11 mouse cellular contexts compared by ENCODE assay signal in the genomic region with DNA sequence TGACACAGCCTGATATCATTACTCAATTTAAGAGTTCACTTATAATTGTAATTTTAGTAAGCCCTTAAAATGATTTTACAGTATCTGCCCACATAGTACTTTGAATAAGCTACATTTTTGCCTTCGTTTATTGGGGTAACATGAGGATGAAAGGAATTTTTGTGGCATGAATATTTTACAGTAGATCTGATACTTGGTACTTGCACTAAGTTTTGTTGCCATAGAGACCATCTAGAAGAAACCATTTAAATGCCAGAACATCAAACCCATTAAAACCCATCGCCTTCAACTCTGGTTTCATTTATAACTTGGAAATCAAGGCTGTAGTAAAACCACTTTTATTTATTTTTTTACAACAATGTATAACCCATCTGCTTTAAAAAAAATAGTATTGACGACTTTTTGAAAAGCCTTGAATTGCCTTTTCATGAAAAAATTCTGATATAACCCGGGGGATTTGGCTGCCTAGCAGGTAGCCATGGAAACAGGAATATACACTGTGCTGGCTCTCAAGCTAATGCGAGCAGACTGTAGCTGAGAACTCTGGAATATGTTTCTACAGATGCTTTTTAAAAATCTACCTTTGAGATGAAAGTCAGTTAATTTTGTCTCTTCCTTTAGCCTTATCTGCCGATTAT.
A peak's percentile ranks its signal among the peaks of the same experiment; 100 is the strongest.
DNase-seq lines count a peak whose midpoint lies in the region; ATAC-seq lines count a peak whose summit lies in the region.
"Had no signal": no experiment of that assay in that cellular context is flagged by ENCODE, and none has a peak within 500 bp of the region (broad histone marks: within the 10 kb centered on the region; RNA-seq: fewer than 3 reads in every experiment).

No protein-coding gene starts in this region.

- H3K4me3 ChIP-seq in embryonic facial prominence, embryonic 11.5 days (ENCODE audit: low read depth, low read length), result no peak overlapping the region
- no peak overlapping the region for H3K4me3 ChIP-seq in embryonic facial prominence, embryonic 10.5 days
- H3K4me3 ChIP-seq: kidney, embryonic 15.5 days had no signal

- no peak overlapping the region for H3K9ac ChIP-seq in embryonic facial prominence, embryonic 11.5 days (replicated peaks; ENCODE audit: low read length)
- H3K9ac ChIP-seq: kidney, embryonic 15.5 days had no signal

- 78% methylated on average over 6 of the region's 6 CpGs for WGBS in embryonic facial prominence, embryonic 11.5 days
- WGBS in embryonic facial prominence, embryonic 10.5 days, result 80% methylated on average over 6 of the region's 6 CpGs

- DNase-seq in embryonic facial prominence, embryonic 11.5 days (ENCODE audit: low spot score), result peak; percentile 26
- no peak for DNase-seq in embryonic facial prominence, embryonic 10.5 days (ENCODE audit: low spot score)
- DNase-seq in right cerebral cortex, adult 18-20 months, result peak; percentile 27
- DNase-seq in right cerebral cortex, postnatal 25 days, result no peak
- peak; percentile 40 to 68 for DNase-seq in left cerebral cortex, postnatal 14 days (ENCODE audit: low spot score in 2 of 2)
- DNase-seq in adrenal gland, postnatal 4 days (ENCODE audit: low spot score in 2 of 2), result no peak
- no peak for DNase-seq in gastrocnemius, adult 18-20 months (ENCODE audit: low spot score)
- DNase-seq: cerebellum, adult 11-12 months; thymus, postnatal 14 days had no signal

- H3K9me3 ChIP-seq in embryonic facial prominence, embryonic 11.5 days (replicated peaks; ENCODE audit: control insufficient read depth, low read length), result no peaks in the 10 kb centered on the region
- no peaks in the 10 kb centered on the region for H3K9me3 ChIP-seq in embryonic facial prominence, embryonic 10.5 days
- H3K9me3 ChIP-seq: kidney, embryonic 15.5 days had no signal

- H3K36me3 ChIP-seq in embryonic facial prominence, embryonic 11.5 days (replicated peaks; ENCODE audit: control insufficient read depth, insufficient read depth, low read depth, low read length), result no peaks in the 10 kb centered on the region
- H3K36me3 ChIP-seq in embryonic facial prominence, embryonic 10.5 days (replicated peaks), result no peaks in the 10 kb centered on the region
- H3K36me3 ChIP-seq: kidney, embryonic 15.5 days had no signal

- H3K4me1 ChIP-seq in embryonic facial prominence, embryonic 11.5 days (ENCODE audit: control insufficient read depth, insufficient read depth, low read length), result no peaks in the 10 kb centered on the region
- no peaks in the 10 kb centered on the region for H3K4me1 ChIP-seq in embryonic facial prominence, embryonic 10.5 days

- H3K4me2 ChIP-seq in embryonic facial prominence, embryonic 11.5 days (ENCODE audit: low read depth, low read length), result no peak overlapping the region
- H3K4me2 ChIP-seq: kidney, embryonic 15.5 days had no signal

- intact Hi-C loops in left cerebral cortex, postnatal 14 days (cut with DNase I), result no loop called here

- H3K27ac ChIP-seq in embryonic facial prominence, embryonic 11.5 days (replicated peaks; ENCODE audit: low read depth, low read length), result no peak overlapping the region
- H3K27ac ChIP-seq in embryonic facial prominence, embryonic 10.5 days (replicated peaks), result no peak overlapping the region
- H3K27ac ChIP-seq: kidney, embryonic 15.5 days had no signal

- H3K27me3 ChIP-seq in embryonic facial prominence, embryonic 11.5 days (ENCODE audit: control insufficient read depth, insufficient read depth, low read length), result no peaks in the 10 kb centered on the region
- H3K27me3 ChIP-seq in embryonic facial prominence, embryonic 10.5 days (replicated peaks; ENCODE audit: low read depth, poor library complexity, severe bottlenecking), result no peaks in the 10 kb centered on the region
- H3K27me3 ChIP-seq: kidney, embryonic 15.5 days had no signal

- ATAC-seq in embryonic facial prominence, embryonic 11.5 days (replicated peaks; ENCODE audit: insufficient number of reproducible peaks, low FRiP score, low TSS enrichment, low read depth), result no peak
- no peak for ATAC-seq in granulocyte monocyte progenitor cell, adult 5-6 weeks (replicated peaks; ENCODE audit: poor library complexity, severe bottlenecking)

Comparison
In these comparisons a context has a peak if more than half of its experiments do, and no peak if none do; other contexts are left out.
1. DNase-seq: peak in embryonic facial prominence, embryonic 11.5 days (single experiment), right cerebral cortex, adult 18-20 months (single experiment) and left cerebral cortex, postnatal 14 days (2 of 2); none in embryonic facial prominence, embryonic 10.5 days (single experiment), right cerebral cortex, postnatal 25 days (single experiment), adrenal gland, postnatal 4 days (0 of 2) and gastrocnemius, adult 18-20 months (single experiment).